Mouse (Mus musculus) kidney, adult 9 months (tissue): ENCODE measurements around the gene Lsm14b.

Experiments used
- DNase-seq: peaks from one replicate; pipeline ENCODE4 v3.0.0; 2022

Lsm14b gene

GRCm38 (mm10) chr2:180069770-180070480 is 45.1 kb downstream of the Lsm14b start:
- DNase-seq: no peak

GRCm38 (mm10) chr2:180070481-180071453 is 46.0 kb downstream of the Lsm14b start, which contains the start of gene Mtg2:
TSS of gene Mtg2 (plus strand) at chr2:180070588.
- peak; percentile 96 for DNase-seq

GRCm38 (mm10) chr2:180071671-180072070 is 46.9 kb downstream of the Lsm14b start:
- no peak for DNase-seq

GRCm38 (mm10) chr2:180072886-180073285 is 48.1 kb downstream of the Lsm14b start:
- DNase-seq: no peak

- DNase-seq: no peak
Observed at GRCm38 (mm10) chr2:180077622-180078021, 52.8 kb downstream of the Lsm14b start.

- DNase-seq: no peak
Observed at GRCm38 (mm10) chr2:180080680-180081079, 55.9 kb downstream of the Lsm14b start.

- DNase-seq: no peak
Observed at GRCm38 (mm10) chr2:180083063-180083462, 58.3 kb downstream of the Lsm14b start.

GRCm38 (mm10) chr2:180084565-180084964 is 59.8 kb downstream of the Lsm14b start:
- DNase-seq: no peak
